Mouse (Mus musculus): ENCODE measurements around the gene Mbd6. TPM values are rescaled to one million over a fixed set of nuclear protein-coding genes. Genes with fewer than 3 reads are reported as not detected.

Mbd6 gene
- 1.0 TPM for polyA plus RNA-seq (2014; fragmentation: Illumina TruSeq; extraction: RNeasy Lipid Tissue Mini Kit (QIAGEN cat#74804); ENCODE audit: low read depth, low replicate concordance)

DNA sequence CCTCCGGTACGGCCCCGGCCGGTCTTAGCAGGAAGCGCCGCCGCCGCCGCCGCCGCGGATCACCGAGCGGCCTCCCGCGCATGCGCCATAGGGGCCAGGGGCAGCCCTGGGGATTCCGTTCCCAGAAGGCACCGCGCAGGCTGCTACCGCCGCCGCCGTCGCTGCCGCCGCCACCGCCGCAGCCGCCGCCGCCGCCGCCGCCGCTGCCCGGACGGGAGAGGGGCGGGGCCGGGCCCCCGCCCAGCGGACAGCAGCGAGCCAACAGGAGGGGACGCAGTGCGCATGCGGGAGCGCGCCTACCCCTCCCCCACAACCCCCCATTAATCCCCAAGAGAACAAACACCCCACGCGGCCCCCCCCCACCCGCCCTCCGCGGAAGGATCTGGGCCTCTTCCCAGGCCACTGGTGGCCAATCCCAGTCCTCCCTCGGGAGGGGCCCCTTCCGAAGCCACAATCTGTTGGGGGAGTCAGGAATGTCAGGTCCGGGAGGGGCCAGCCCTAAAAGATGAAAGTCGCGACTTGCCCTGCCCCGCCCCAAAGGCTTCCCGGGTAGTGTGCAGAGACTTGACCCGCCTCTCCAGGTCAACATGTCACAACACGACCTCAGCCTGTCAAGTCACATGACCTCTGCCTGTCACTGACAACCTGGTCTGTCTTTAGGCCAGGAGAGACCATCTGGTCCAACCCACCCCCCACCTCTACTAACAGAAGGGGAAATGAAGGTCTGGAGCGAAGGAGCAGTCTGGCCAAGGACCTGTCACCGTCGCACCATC, at the start of gene Mbd6:
Mbd6 (minus strand) TSS at position 219 of the 773 bp plus-strand sequence.

DNA sequence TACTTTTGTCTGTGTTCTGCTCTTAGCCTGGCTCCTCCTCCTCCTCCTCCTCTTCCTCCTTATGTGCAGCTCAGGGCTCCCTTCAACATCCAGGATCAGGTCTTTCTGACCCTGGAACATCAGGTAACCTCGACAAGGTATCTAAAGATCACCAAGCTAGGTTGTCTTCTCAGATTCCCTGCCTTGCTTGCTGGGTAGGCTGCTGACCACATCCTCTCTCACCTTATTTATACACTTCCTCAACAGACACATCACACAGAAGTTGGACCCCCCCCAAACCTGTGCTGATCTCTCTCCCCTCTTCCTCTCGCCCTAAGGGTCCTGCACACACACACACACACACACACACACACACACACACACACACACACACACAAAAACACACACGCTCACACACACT, 32.8 kb upstream of the Mbd6 start, which contains the start of gene Arhgap9:
Arhgap9 (plus strand) TSS at position 344 of the 400 bp plus-strand sequence.

DNA sequence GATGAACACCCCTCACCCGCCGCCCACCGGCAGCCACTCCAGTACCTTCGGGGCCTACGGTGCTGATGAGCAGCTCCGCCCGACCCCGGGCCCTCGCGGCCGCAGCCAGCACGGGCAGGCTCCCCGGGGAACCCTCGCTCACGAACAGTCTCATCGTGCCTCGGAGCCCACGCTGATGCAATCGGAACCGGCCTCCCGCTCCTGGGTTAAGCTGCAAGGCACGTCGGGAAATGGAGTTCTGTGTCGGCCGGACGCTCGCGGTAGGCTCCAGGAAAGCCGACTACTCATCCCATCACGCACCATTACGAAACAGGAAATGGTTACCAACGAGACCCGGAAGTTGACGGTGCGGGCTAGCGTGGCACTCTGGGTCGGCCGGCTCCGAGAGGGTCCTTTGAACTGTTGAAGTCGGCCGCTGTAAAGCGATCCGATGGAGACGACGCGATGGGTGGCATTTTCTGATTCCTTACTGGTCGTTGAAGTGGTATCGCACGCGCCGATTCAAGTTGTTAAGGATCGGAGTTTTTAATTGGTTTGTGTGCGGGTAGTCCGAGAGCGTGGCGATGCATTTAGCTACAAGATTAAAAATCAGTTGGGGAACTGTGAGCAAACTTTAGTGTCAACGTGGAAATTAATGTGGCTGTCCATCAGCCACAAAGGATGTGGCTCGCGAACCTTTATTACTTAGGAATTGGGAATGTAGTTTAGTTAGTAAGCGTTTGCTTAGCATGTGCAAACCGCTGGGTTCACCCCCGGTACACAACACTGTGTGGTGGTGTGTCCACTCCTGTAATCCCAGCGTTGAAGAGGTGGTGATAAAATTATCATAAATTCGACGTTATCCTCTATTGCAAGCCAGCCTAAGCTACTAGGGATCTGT, 22.9 kb upstream of the Mbd6 start, which contains the start of gene Mars:
Mars (minus strand) TSS at position 311 of the 880 bp plus-strand sequence.

DNA sequence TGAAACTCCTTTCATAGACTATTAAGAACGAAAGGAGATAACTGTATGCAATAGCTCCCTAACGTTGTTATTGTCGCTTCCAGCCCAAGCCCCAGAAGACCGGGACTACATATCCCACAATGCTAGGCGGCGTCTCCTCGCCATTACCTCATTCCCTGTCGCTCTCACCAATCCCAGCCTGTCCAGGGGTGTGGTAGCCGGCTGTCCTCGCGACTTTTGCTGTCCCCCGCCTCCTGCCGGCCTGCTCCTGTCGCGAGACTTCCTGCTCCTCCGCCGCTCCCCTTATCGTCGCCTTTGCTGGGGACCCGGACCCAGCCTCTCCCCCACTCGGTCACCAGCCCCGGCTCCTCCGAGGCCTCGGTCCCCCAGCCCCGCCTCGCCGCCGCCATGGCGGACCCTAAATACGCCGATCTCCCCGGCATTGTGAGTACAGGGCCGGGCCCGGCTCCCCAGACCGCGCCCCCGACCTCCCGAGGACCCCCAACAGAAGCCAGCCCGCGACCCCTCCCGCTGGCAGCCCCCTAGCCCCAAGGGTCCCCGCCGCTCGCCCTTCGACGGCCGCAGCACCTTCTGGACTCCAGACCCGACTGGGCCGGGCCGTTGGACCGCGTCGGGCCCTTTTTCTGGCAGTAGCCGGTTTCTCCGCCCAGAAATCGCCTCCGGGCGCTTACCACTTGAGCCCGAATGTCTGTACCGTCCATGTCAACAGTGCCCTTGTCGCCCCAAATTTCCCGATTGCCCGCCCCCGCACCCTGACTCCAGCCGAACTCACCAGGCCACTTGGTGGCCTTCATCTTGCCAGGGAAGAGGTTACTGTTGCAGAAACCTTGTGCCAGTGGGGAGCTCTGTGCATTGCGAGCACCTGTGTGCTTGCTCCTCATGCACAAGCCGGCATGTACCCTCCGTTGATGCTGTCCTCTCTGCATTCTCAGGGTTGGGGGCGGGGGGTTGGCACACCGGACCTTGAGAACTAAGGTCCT, 22.4 kb downstream of the Mbd6 start, which contains the start of gene Dctn2:
Dctn2 (plus strand) TSS at position 257 of the 980 bp plus-strand sequence.

DNA sequence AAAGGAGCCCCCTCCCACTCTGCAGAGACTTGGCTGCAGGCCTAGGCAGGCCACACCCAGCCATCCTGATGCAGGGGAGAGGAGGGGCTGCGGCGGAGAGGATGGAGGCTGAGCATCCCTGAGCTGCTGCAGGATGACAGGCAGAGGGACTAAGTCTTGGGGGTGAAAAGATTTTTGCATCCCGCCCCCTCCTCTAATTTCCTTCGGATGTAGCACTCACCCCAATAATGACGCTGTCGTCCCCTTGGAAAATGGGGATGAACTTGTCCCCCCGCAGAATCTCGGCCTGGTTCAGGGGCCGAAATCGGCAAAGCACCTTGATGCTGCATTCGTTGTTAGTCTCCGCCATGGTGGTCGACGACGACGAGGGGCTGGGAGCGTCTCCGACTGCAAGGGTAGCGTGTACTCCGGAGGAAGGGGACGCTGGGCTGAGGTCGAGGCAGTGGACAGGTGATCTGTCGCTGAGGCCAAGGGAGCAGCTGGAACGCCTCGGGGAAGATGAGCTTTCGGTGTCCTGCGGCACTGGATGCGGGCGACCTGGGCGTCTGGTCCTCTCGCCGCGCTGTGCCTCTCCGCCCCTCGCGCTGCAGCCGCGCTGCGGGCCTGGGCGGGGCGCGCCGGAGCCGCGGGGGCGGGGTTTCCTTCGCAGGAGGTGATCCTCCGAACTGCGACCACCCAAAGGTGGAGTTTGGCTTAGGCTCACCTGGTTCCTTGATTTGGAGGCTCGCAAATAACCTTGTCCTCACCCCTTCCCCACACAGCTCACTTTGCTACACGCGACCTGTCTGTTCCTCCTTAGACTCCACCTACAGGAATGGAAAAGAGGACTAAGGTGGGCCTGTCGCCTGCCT, 26.0 kb downstream of the Mbd6 start, which contains the start of gene Kif5a:
Kif5a (minus strand) TSS at position 801 of the 851 bp plus-strand sequence.

Other genes starting within 250 kb of the Mbd6 start
- 4.1 TPM for gene Mettl1, start 247.6 kb downstream of the Mbd6 start, polyA plus RNA-seq (2014; fragmentation: Illumina TruSeq; extraction: RNeasy Lipid Tissue Mini Kit (QIAGEN cat#74804); ENCODE audit: low read depth, low replicate concordance)
- 1.5 TPM for gene Eef1akmt3, start 247.5 kb downstream of the Mbd6 start, polyA plus RNA-seq (2014; fragmentation: Illumina TruSeq; extraction: RNeasy Lipid Tissue Mini Kit (QIAGEN cat#74804); ENCODE audit: low read depth, low replicate concordance)
- gene Cyp27b1, start 240.8 kb downstream of the Mbd6 start, polyA plus RNA-seq (2014; fragmentation: Illumina TruSeq; extraction: RNeasy Lipid Tissue Mini Kit (QIAGEN cat#74804); ENCODE audit: low read depth, low replicate concordance) = 0.61 TPM
- gene March9, start 228.8 kb downstream of the Mbd6 start, polyA plus RNA-seq (2014; fragmentation: Illumina TruSeq; extraction: RNeasy Lipid Tissue Mini Kit (QIAGEN cat#74804); ENCODE audit: low read depth, low replicate concordance) = 2.1 TPM
- 13.5 TPM for gene Cdk4, start 225.5 kb downstream of the Mbd6 start, polyA plus RNA-seq (2014; fragmentation: Illumina TruSeq; extraction: RNeasy Lipid Tissue Mini Kit (QIAGEN cat#74804); ENCODE audit: low read depth, low replicate concordance)
- gene Tspan31, start 218.8 kb downstream of the Mbd6 start, polyA plus RNA-seq (2014; fragmentation: Illumina TruSeq; extraction: RNeasy Lipid Tissue Mini Kit (QIAGEN cat#74804); ENCODE audit: low read depth, low replicate concordance) = 73.7 TPM
- not detected for gene Agap2, start 213.7 kb downstream of the Mbd6 start, polyA plus RNA-seq (2014; fragmentation: Illumina TruSeq; extraction: RNeasy Lipid Tissue Mini Kit (QIAGEN cat#74804); ENCODE audit: low read depth, low replicate concordance)
- 9.4 TPM for gene Os9, start 167.9 kb downstream of the Mbd6 start, polyA plus RNA-seq (2014; fragmentation: Illumina TruSeq; extraction: RNeasy Lipid Tissue Mini Kit (QIAGEN cat#74804); ENCODE audit: low read depth, low replicate concordance)
- 0.73 TPM for gene B4galnt1, start 123.8 kb downstream of the Mbd6 start, polyA plus RNA-seq (2014; fragmentation: Illumina TruSeq; extraction: RNeasy Lipid Tissue Mini Kit (QIAGEN cat#74804); ENCODE audit: low read depth, low replicate concordance)
- gene Slc26a10, start 108.4 kb downstream of the Mbd6 start, polyA plus RNA-seq (2014; fragmentation: Illumina TruSeq; extraction: RNeasy Lipid Tissue Mini Kit (QIAGEN cat#74804); ENCODE audit: low read depth, low replicate concordance) = 0.16 TPM
- 2.4 TPM for gene Arhgef25, start 98.9 kb downstream of the Mbd6 start, polyA plus RNA-seq (2014; fragmentation: Illumina TruSeq; extraction: RNeasy Lipid Tissue Mini Kit (QIAGEN cat#74804); ENCODE audit: low read depth, low replicate concordance)
- gene Dtx3, start 93.3 kb downstream of the Mbd6 start, polyA plus RNA-seq (2014; fragmentation: Illumina TruSeq; extraction: RNeasy Lipid Tissue Mini Kit (QIAGEN cat#74804); ENCODE audit: low read depth, low replicate concordance) = 3.6 TPM
- gene Pip4k2c, start 77.4 kb downstream of the Mbd6 start, polyA plus RNA-seq (2014; fragmentation: Illumina TruSeq; extraction: RNeasy Lipid Tissue Mini Kit (QIAGEN cat#74804); ENCODE audit: low read depth, low replicate concordance) = 46.3 TPM
- 0.16 TPM for gene Kif5a, start 25.7 kb downstream of the Mbd6 start, polyA plus RNA-seq (2014; fragmentation: Illumina TruSeq; extraction: RNeasy Lipid Tissue Mini Kit (QIAGEN cat#74804); ENCODE audit: low read depth, low replicate concordance)
- 18.1 TPM for gene Dctn2, start 22.6 kb downstream of the Mbd6 start, polyA plus RNA-seq (2014; fragmentation: Illumina TruSeq; extraction: RNeasy Lipid Tissue Mini Kit (QIAGEN cat#74804); ENCODE audit: low read depth, low replicate concordance)
- gene Mars, start 22.8 kb upstream of the Mbd6 start, polyA plus RNA-seq (2014; fragmentation: Illumina TruSeq; extraction: RNeasy Lipid Tissue Mini Kit (QIAGEN cat#74804); ENCODE audit: low read depth, low replicate concordance) = 7.0 TPM
- not detected for gene Arhgap9, start 32.9 kb upstream of the Mbd6 start, polyA plus RNA-seq (2014; fragmentation: Illumina TruSeq; extraction: RNeasy Lipid Tissue Mini Kit (QIAGEN cat#74804); ENCODE audit: low read depth, low replicate concordance)
- gene Gli1, start 53.0 kb upstream of the Mbd6 start, polyA plus RNA-seq (2014; fragmentation: Illumina TruSeq; extraction: RNeasy Lipid Tissue Mini Kit (QIAGEN cat#74804); ENCODE audit: low read depth, low replicate concordance) = not detected
- not detected for gene Inhbe, start 65.4 kb upstream of the Mbd6 start, polyA plus RNA-seq (2014; fragmentation: Illumina TruSeq; extraction: RNeasy Lipid Tissue Mini Kit (QIAGEN cat#74804); ENCODE audit: low read depth, low replicate concordance)
- not detected for gene Inhbc, start 81.4 kb upstream of the Mbd6 start, polyA plus RNA-seq (2014; fragmentation: Illumina TruSeq; extraction: RNeasy Lipid Tissue Mini Kit (QIAGEN cat#74804); ENCODE audit: low read depth, low replicate concordance)
- 149 TPM for gene R3hdm2, start 91.3 kb upstream of the Mbd6 start, polyA plus RNA-seq (2014; fragmentation: Illumina TruSeq; extraction: RNeasy Lipid Tissue Mini Kit (QIAGEN cat#74804); ENCODE audit: low read depth, low replicate concordance)
- gene Stac3, start 212.7 kb upstream of the Mbd6 start, polyA plus RNA-seq (2014; fragmentation: Illumina TruSeq; extraction: RNeasy Lipid Tissue Mini Kit (QIAGEN cat#74804); ENCODE audit: low read depth, low replicate concordance) = not detected
- gene Ndufa4l2, start 225.9 kb upstream of the Mbd6 start, polyA plus RNA-seq (2014; fragmentation: Illumina TruSeq; extraction: RNeasy Lipid Tissue Mini Kit (QIAGEN cat#74804); ENCODE audit: low read depth, low replicate concordance) = not detected
- gene Shmt2, start 233.4 kb upstream of the Mbd6 start, polyA plus RNA-seq (2014; fragmentation: Illumina TruSeq; extraction: RNeasy Lipid Tissue Mini Kit (QIAGEN cat#74804); ENCODE audit: low read depth, low replicate concordance) = 7.9 TPM
- gene Nxph4, start 245.5 kb upstream of the Mbd6 start, polyA plus RNA-seq (2014; fragmentation: Illumina TruSeq; extraction: RNeasy Lipid Tissue Mini Kit (QIAGEN cat#74804); ENCODE audit: low read depth, low replicate concordance) = not detected